In genomic region chr3:108423844-108424801, GRCm38 (mm10) we compare ENCODE assay signal across 8 mouse cellular contexts. TPM values are rescaled to one million over a fixed set of nuclear protein-coding genes. Genes with fewer than 3 reads are reported as not detected.
A peak's percentile ranks its signal among the peaks of the same experiment; 100 is the strongest.
DNase-seq lines count a peak whose midpoint lies in the region; ATAC-seq lines count a peak whose summit lies in the region.

No protein-coding gene starts in this region.

- peak overlapping the region; percentile 51 for H3K4me2 ChIP-seq in heart, embryonic 12.5 days
- H3K4me2 ChIP-seq in kidney, embryonic 15.5 days: peak overlapping the region; percentile 46
- H3K4me2 ChIP-seq in lung, embryonic 15.5 days: peak overlapping the region; percentile 37

- 20% methylated on average over 11 of the region's 11 CpGs for WGBS in heart, embryonic 12.5 days
- 19% methylated on average over 11 of the region's 11 CpGs for WGBS in kidney, embryonic 15.5 days
- WGBS in lung, embryonic 15.5 days: 20% methylated on average over 11 of the region's 11 CpGs

- H3K27me3 ChIP-seq in heart, embryonic 12.5 days (replicated peaks): no peaks in the 10 kb centered on the region
- H3K27me3 ChIP-seq in kidney, embryonic 15.5 days: no peaks in the 10 kb centered on the region
- no peaks in the 10 kb centered on the region for H3K27me3 ChIP-seq in lung, embryonic 15.5 days

- 0 out of 2 replicates have a peak overlapping the region, but pooled peaks have one; percentile 11 for H3K9ac ChIP-seq in heart, embryonic 12.5 days
- H3K9ac ChIP-seq in kidney, embryonic 15.5 days: peak overlapping the region; percentile 24; the same call in 1 of the 2 replicates
- no peak overlapping the region for H3K9ac ChIP-seq in lung, embryonic 15.5 days

- no peaks in the 10 kb centered on the region for H3K9me3 ChIP-seq in heart, embryonic 12.5 days (replicated peaks)
- H3K9me3 ChIP-seq in kidney, embryonic 15.5 days (replicated peaks): no peaks in the 10 kb centered on the region
- no peaks in the 10 kb centered on the region for H3K9me3 ChIP-seq in lung, embryonic 15.5 days

- H3K4me3 ChIP-seq in heart, embryonic 12.5 days: no peak overlapping the region
- peak overlapping the region; percentile 10; the same call in 1 of the 2 replicates for H3K4me3 ChIP-seq in kidney, embryonic 15.5 days (replicated peaks)
- no peak overlapping the region for H3K4me3 ChIP-seq in lung, embryonic 15.5 days

- peaks cover 42% of the 10 kb centered on the region for H3K36me3 ChIP-seq in heart, embryonic 12.5 days
- peaks cover 44% of the 10 kb centered on the region for H3K36me3 ChIP-seq in kidney, embryonic 15.5 days
- peaks cover 42% of the 10 kb centered on the region for H3K36me3 ChIP-seq in lung, embryonic 15.5 days

- intact Hi-C loops in gastrocnemius, postnatal 14 days (cut with DNase I; ENCODE audit: low total_unique reads): no loop called here

- H3K4me1 ChIP-seq in heart, embryonic 12.5 days (replicated peaks): peaks cover 12% of the 10 kb centered on the region
- peaks cover 18% of the 10 kb centered on the region for H3K4me1 ChIP-seq in kidney, embryonic 15.5 days
- H3K4me1 ChIP-seq in lung, embryonic 15.5 days: peaks cover 12% of the 10 kb centered on the region

- peak; percentile 51 for ATAC-seq in heart, embryonic 12.5 days (ENCODE audit: insufficient number of reproducible peaks, low FRiP score)
- ATAC-seq in kidney, embryonic 15.5 days (replicated peaks; ENCODE audit: low FRiP score): peak; percentile 72
- ATAC-seq in lung, embryonic 15.5 days (ENCODE audit: borderline replicate concordance, extremely low read depth, low FRiP score, low TSS enrichment): peak; percentile 75

- peak; percentile 65 for DNase-seq in urinary bladder, postnatal 14 days (ENCODE audit: low spot score)
- no peak for DNase-seq in urinary bladder, postnatal 4 days (ENCODE audit: low spot score in 2 of 2)
- peak; percentile 78 to 87 for DNase-seq in cerebellum, postnatal 25 days
- DNase-seq in right cerebral cortex, postnatal 10 days (ENCODE audit: low spot score in 2 of 2): peak; percentile 74 to 79
- DNase-seq in gastrocnemius, postnatal 14 days: no peak

- no peak overlapping the region for H3K27ac ChIP-seq in heart, embryonic 12.5 days (ENCODE audit: poor library complexity, severe bottlenecking)
- peak overlapping the region; percentile 16; the same call in 1 of the 2 replicates for H3K27ac ChIP-seq in kidney, embryonic 15.5 days
- H3K27ac ChIP-seq in lung, embryonic 15.5 days: no peak overlapping the region

RNA-seq across cellular contexts. Expression of gene Celsr2, which starts 8.8 kb away (rescaled TPM):
- polyA plus RNA-seq in heart, embryonic 12.5 days (2016; fragmentation: Nextera tagmentation; extraction: Ambion mirVana): 2.3 and 3.6 TPM in 2 replicates
- 19.3 and 21.6 TPM in 2 replicates for polyA plus RNA-seq in kidney, embryonic 15.5 days (2015; fragmentation: Nextera tagmentation; extraction: Ambion mirVana)
- polyA plus RNA-seq in lung, embryonic 15.5 days (2015; fragmentation: Nextera tagmentation; extraction: Ambion mirVana): 7.5 and 8.5 TPM in 2 replicates
- 1 to 10 TPM; 3.1 TPM for total RNA-seq in gastrocnemius, postnatal 14 days (2021)

RNA-seq across cellular contexts. Expression of gene Sars, which starts 20.9 kb away (rescaled TPM):
- 95.8 and 98.1 TPM in 2 replicates for polyA plus RNA-seq in heart, embryonic 12.5 days (2016; fragmentation: Nextera tagmentation; extraction: Ambion mirVana)
- polyA plus RNA-seq in kidney, embryonic 15.5 days (2015; fragmentation: Nextera tagmentation; extraction: Ambion mirVana): 126 and 131 TPM in 2 replicates
- polyA plus RNA-seq in lung, embryonic 15.5 days (2015; fragmentation: Nextera tagmentation; extraction: Ambion mirVana): 115 and 116 TPM in 2 replicates
- total RNA-seq in gastrocnemius, postnatal 14 days (2021): 100 to 1,000 TPM; 115 to 120 TPM

RNA-seq across cellular contexts. Expression of gene Psrc1, which starts 40.5 kb away (rescaled TPM):
- polyA plus RNA-seq in heart, embryonic 12.5 days (2016; fragmentation: Nextera tagmentation; extraction: Ambion mirVana): 26.4 and 27.3 TPM in 2 replicates
- 47.2 and 48.8 TPM in 2 replicates for polyA plus RNA-seq in kidney, embryonic 15.5 days (2015; fragmentation: Nextera tagmentation; extraction: Ambion mirVana)
- 79.8 and 81.5 TPM in 2 replicates for polyA plus RNA-seq in lung, embryonic 15.5 days (2015; fragmentation: Nextera tagmentation; extraction: Ambion mirVana)
- 1 to 10 TPM in 1 of 2 experiments, under 1 TPM in 1; 0.53 to 1.1 TPM for total RNA-seq in gastrocnemius, postnatal 14 days (2021)

RNA-seq across cellular contexts. Expression of gene Mybphl, which starts 59.4 kb away (rescaled TPM):
- polyA plus RNA-seq in heart, embryonic 12.5 days (2016; fragmentation: Nextera tagmentation; extraction: Ambion mirVana): 35.1 and 39.8 TPM in 2 replicates
- not detected in 2 replicates for polyA plus RNA-seq in kidney, embryonic 15.5 days (2015; fragmentation: Nextera tagmentation; extraction: Ambion mirVana)
- polyA plus RNA-seq in lung, embryonic 15.5 days (2015; fragmentation: Nextera tagmentation; extraction: Ambion mirVana): 2.8 and 9.3 TPM in 2 replicates
- total RNA-seq in gastrocnemius, postnatal 14 days (2021): under 1 TPM; 0.27 to 0.35 TPM

Comparison
In these comparisons a context has a peak if more than half of its experiments do, and no peak if none do; other contexts are left out.
1. DNase-seq: peak in urinary bladder, postnatal 14 days (single experiment), cerebellum, postnatal 25 days (2 of 2) and right cerebral cortex, postnatal 10 days (2 of 2); none in urinary bladder, postnatal 4 days (0 of 2) and gastrocnemius, postnatal 14 days (single experiment).
2. Peak in every context shown above with its lines, with median percentiles within 50 percentile points of each other: ATAC-seq and H3K4me2 ChIP-seq.